Mouse (Mus musculus) embryonic facial prominence, embryonic 15.5 days (tissue): ENCODE results near the gene Ivns1abp. TPM values are rescaled to one million over a fixed set of nuclear protein-coding genes. Genes with fewer than 3 reads are reported as not detected.

Experiments used
- ATAC-seq: fragments of 200-750 bp; cut with Nextera tagmentation; 2 replicates; pipeline ENCODE4 v1.8.0; 2017; ENCODE audit warnings: low read depth, moderate TSS enrichment; ENCODE audit not compliant: insufficient number of reproducible peaks, low FRiP score, low TSS enrichment
- H3K27ac ChIP-seq: fragments of 300-500 bp; sonication (generic); replicated peaks from 2 replicates; pipeline ENCODE4 v1.5.1; 2015; ENCODE audit warnings: mild to moderate bottlenecking, inconsistent platforms
- H3K27me3 ChIP-seq: fragments of 300-500 bp; sonication (generic); 2 replicates; pipeline ENCODE4 v1.6.1; 2015; ENCODE audit warnings: inconsistent platforms
- H3K36me3 ChIP-seq: fragments of 300-500 bp; sonication (generic); 2 replicates; pipeline ENCODE4 v1.6.1; 2015; ENCODE audit warnings: mild to moderate bottlenecking, inconsistent platforms
- H3K4me1 ChIP-seq: fragments of 300-500 bp; sonication (generic); 2 replicates; pipeline ENCODE4 v1.6.1; 2015; ENCODE audit warnings: inconsistent platforms
- H3K4me2 ChIP-seq: fragments of 300-500 bp; sonication (generic); replicated peaks from 2 replicates; pipeline ENCODE4 v1.6.1; 2015; ENCODE audit warnings: mild to moderate bottlenecking, inconsistent platforms
- H3K4me3 ChIP-seq: fragments of 300-500 bp; sonication (generic); replicated peaks from 2 replicates; pipeline ENCODE4 v1.5.1; 2015; ENCODE audit warnings: mild to moderate bottlenecking, inconsistent platforms
- H3K9ac ChIP-seq: fragments of 300-500 bp; sonication (generic); 2 replicates; pipeline ENCODE4 v1.6.1; 2015; ENCODE audit warnings: inconsistent platforms
- H3K9me3 ChIP-seq: fragments of 300-500 bp; sonication (generic); replicated peaks from 2 replicates; pipeline ENCODE4 v1.6.1; 2016; ENCODE audit warnings: inconsistent platforms
- WGBS: fragments of 180-500 bp; shearing (Covaris S2); methylation state at CpG from one replicate; pipeline ENCODE4 v1.1.7; 2015; 5-methylcytosine and 5-hydroxymethylcytosine counted together
- polyA plus RNA-seq: library from polyadenylated mRNA; unstranded; fragments of >200 nt; fragmentation: Nextera tagmentation; extraction: Ambion mirVana; gene quantifications from 2 replicates; pipeline ENCODE4 v1.2.1, GENCODE M21; 2015

The Ivns1abp gene
- polyA plus RNA-seq, 1 experiment from 2014 or later: 268 TPM

GRCm38 (mm10) chr1:151310511-151310910 is 33.8 kb upstream of the Ivns1abp start:
- Histone ChIP-seq H3K27ac (no peak overlapping the region), H3K9ac (no peak overlapping the region), H3K36me3 (no peaks in the 10 kb centered on the region), H3K27me3 (no peaks in the 10 kb centered on the region), H3K4me2 (no peak overlapping the region), H3K4me3 (no peak overlapping the region), H3K9me3 (no peaks in the 10 kb centered on the region), H3K4me1 (no peaks in the 10 kb centered on the region)
- no peak for ATAC-seq
- 61% methylated on average over 5 of the region's 5 CpGs for WGBS

GRCm38 (mm10) chr1:151311379-151311778 is 32.9 kb upstream of the Ivns1abp start:
- Histone ChIP-seq H3K36me3 (no peaks in the 10 kb centered on the region), H3K9me3 (no peaks in the 10 kb centered on the region), H3K9ac (no peak overlapping the region), H3K4me2 (no peak overlapping the region), H3K4me1 (no peaks in the 10 kb centered on the region), H3K27me3 (no peaks in the 10 kb centered on the region), H3K27ac (no peak overlapping the region), H3K4me3 (no peak overlapping the region)
- WGBS: 75% methylated on average over 11 of the region's 11 CpGs
- ATAC-seq: no peak

GRCm38 (mm10) chr1:151319267-151319666 is 25.0 kb upstream of the Ivns1abp start:
- 60% methylated on average over 7 of the region's 7 CpGs for WGBS

GRCm38 (mm10) chr1:151320408-151320807 is 23.9 kb upstream of the Ivns1abp start:
- Histone ChIP-seq H3K4me3 (no peak overlapping the region), H3K9ac (no peak overlapping the region), H3K4me2 (no peak overlapping the region), H3K9me3 (no peaks in the 10 kb centered on the region), H3K4me1 (no peaks in the 10 kb centered on the region), H3K27me3 (no peaks in the 10 kb centered on the region), H3K36me3 (no peaks in the 10 kb centered on the region), H3K27ac (no peak overlapping the region)
- ATAC-seq: no peak
- 62% methylated on average over 4 of the region's 4 CpGs for WGBS

More at GRCm38 (mm10) chr1:151319267-151319666, 25.0 kb upstream of the Ivns1abp start:
- Histone ChIP-seq H3K9ac (no peak overlapping the region), H3K4me2 (no peak overlapping the region), H3K27me3 (no peaks in the 10 kb centered on the region), H3K36me3 (no peaks in the 10 kb centered on the region), H3K4me1 (no peaks in the 10 kb centered on the region), H3K9me3 (no peaks in the 10 kb centered on the region), H3K4me3 (no peak overlapping the region), H3K27ac (no peak overlapping the region)
- no peak for ATAC-seq

- Histone ChIP-seq H3K36me3 (no peaks in the 10 kb centered on the region), H3K4me1 (no peaks in the 10 kb centered on the region), H3K27me3 (no peaks in the 10 kb centered on the region), H3K4me2 (no peak overlapping the region), H3K4me3 (no peak overlapping the region), H3K9ac (no peak overlapping the region), H3K27ac (no peak overlapping the region), H3K9me3 (no peaks in the 10 kb centered on the region)
- WGBS: 70% methylated on average over 1 of the region's 1 CpGs
- ATAC-seq: no peak
These were observed 18.9 kb upstream of the Ivns1abp start for GRCm38 (mm10) chr1:151325328-151325727.

- no peaks in the 10 kb centered on the region for H3K4me1 ChIP-seq
- H3K36me3 ChIP-seq: no peaks in the 10 kb centered on the region
- no peak overlapping the region for H3K4me2 ChIP-seq
- no peaks in the 10 kb centered on the region for H3K27me3 ChIP-seq
- no peaks in the 10 kb centered on the region for H3K9me3 ChIP-seq
- ATAC-seq: no peak
- no peak overlapping the region for H3K9ac ChIP-seq
- whole genome bisulfite sequencing: 84% methylated on average over 14 of the region's 14 CpGs
- no peak overlapping the region for H3K27ac ChIP-seq
- no peak overlapping the region for H3K4me3 ChIP-seq
These were observed 15.8 kb upstream of the Ivns1abp start for GRCm38 (mm10) chr1:151328341-151329097.

GRCm38 (mm10) chr1:151329601-151330000 is 14.7 kb upstream of the Ivns1abp start:
- no peaks in the 10 kb centered on the region for H3K4me1 ChIP-seq
- H3K4me3 ChIP-seq: no peak overlapping the region
- H3K4me2 ChIP-seq: no peak overlapping the region
- WGBS: 74% methylated on average over 7 of the region's 7 CpGs
- H3K9me3 ChIP-seq: no peaks in the 10 kb centered on the region
- ATAC-seq: no peak
- H3K27ac ChIP-seq: no peak overlapping the region
- no peaks in the 10 kb centered on the region for H3K36me3 ChIP-seq
- H3K27me3 ChIP-seq: no peaks in the 10 kb centered on the region
- H3K9ac ChIP-seq: no peak overlapping the region

- Histone ChIP-seq H3K27ac (no peak overlapping the region), H3K27me3 (no peaks in the 10 kb centered on the region), H3K4me2 (no peak overlapping the region), H3K9me3 (no peaks in the 10 kb centered on the region), H3K4me3 (no peak overlapping the region), H3K36me3 (no peaks in the 10 kb centered on the region), H3K4me1 (no peaks in the 10 kb centered on the region), H3K9ac (no peak overlapping the region)
- no peak for ATAC-seq
- WGBS: 96% methylated on average over 3 of the region's 3 CpGs
These were observed 11.5 kb upstream of the Ivns1abp start for GRCm38 (mm10) chr1:151332819-151333218.

- Histone ChIP-seq H3K27me3 (no peaks in the 10 kb centered on the region), H3K4me1 (peaks cover 7% of the 10 kb centered on the region), H3K4me2 (no peak overlapping the region), H3K36me3 (no peaks in the 10 kb centered on the region), H3K9ac (no peak overlapping the region), H3K4me3 (no peak overlapping the region), H3K27ac (no peak overlapping the region), H3K9me3 (no peaks in the 10 kb centered on the region)
- ATAC-seq: no peak
These were observed 6.0 kb upstream of the Ivns1abp start for GRCm38 (mm10) chr1:151338234-151338633.

- WGBS: 54% methylated on average over 2 of the region's 2 CpGs
- no peaks in the 10 kb centered on the region for H3K27me3 ChIP-seq
- no peak overlapping the region for H3K27ac ChIP-seq
- no peaks in the 10 kb centered on the region for H3K36me3 ChIP-seq
- no peak overlapping the region for H3K9ac ChIP-seq
- H3K4me1 ChIP-seq: peaks cover 14% of the 10 kb centered on the region
- H3K4me2 ChIP-seq: no peak overlapping the region
- ATAC-seq: no peak
- H3K9me3 ChIP-seq: no peaks in the 10 kb centered on the region
- H3K4me3 ChIP-seq: no peak overlapping the region
These were observed 5.3 kb upstream of the Ivns1abp start for GRCm38 (mm10) chr1:151338941-151339340.

GRCm38 (mm10) chr1:151341321-151342044 is 2.8 kb upstream of the Ivns1abp start:
- WGBS: 47% methylated on average over 8 of the region's 8 CpGs
- H3K27me3 ChIP-seq: no peaks in the 10 kb centered on the region
- H3K4me2 ChIP-seq: no peak overlapping the region

More at GRCm38 (mm10) chr1:151341321-151342044, 2.8 kb upstream of the Ivns1abp start:
- ATAC-seq: no peak
- Histone ChIP-seq H3K4me1 (peaks cover 18% of the 10 kb centered on the region), H3K9ac (no peak overlapping the region), H3K4me3 (no peak overlapping the region), H3K9me3 (no peaks in the 10 kb centered on the region), H3K27ac (no peak overlapping the region), H3K36me3 (no peaks in the 10 kb centered on the region)
